Mouse (Mus musculus): ENCODE data around the gene Trim66. TPM values are rescaled to one million over a fixed set of nuclear protein-coding genes. Genes with fewer than 3 reads are reported as not detected.
A peak's percentile ranks its signal among the peaks of the same experiment; 100 is the strongest.

Trim66 gene
- polyA plus RNA-seq, 1 experiment from 2014 or later = 0.40 TPM

DNA sequence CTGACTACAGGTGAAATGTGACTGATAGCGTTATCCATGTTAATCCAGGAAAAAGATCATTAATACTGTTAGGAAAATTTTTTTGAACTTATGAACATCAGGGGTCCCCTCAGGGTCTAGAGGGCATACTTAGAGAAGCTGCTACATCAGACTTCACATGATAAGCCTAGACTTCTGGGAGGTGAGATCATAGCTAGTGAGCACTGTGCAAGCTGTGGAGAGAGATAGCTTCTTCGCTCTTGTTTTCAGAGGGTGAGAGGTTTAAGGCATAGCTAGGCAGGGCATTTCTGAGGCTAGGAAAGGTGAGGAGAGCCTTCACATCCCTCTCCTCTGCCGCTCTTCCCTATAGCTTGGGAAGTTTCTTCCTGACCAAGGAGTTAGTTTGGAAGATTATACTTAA is 3.9 kb upstream of the Trim66 start:
- Histone ChIP-seq H3K9me3 (ENCODE audit: control insufficient read depth, low read length) (no peaks in the 10 kb centered on the region), H3K9ac (ENCODE audit: low read length) (no peak overlapping the region), H3K4me2 (no peak overlapping the region), H3K4me3 (ENCODE audit: low read depth, low read length) (no peak overlapping the region), H3K27ac (ENCODE audit: low read depth, low read length) (no peak overlapping the region), H3K4me1 (ENCODE audit: control insufficient read depth, insufficient read depth, low read length) (peaks cover 7% of the 10 kb centered on the region; the same call in 1 of the 2 replicates), H3K27me3 (ENCODE audit: control insufficient read depth, insufficient read depth, low read length) (no peaks in the 10 kb centered on the region), H3K36me3 (ENCODE audit: control insufficient read depth, insufficient read depth, low read length) (no peaks in the 10 kb centered on the region)
- DNase-seq (ENCODE audit: low spot score, missing footprints) (peak; percentile 37), ATAC-seq (ENCODE audit: low FRiP score) (no peak)
- WGBS = 90% methylated on average over 3 of the region's 3 CpGs

DNA sequence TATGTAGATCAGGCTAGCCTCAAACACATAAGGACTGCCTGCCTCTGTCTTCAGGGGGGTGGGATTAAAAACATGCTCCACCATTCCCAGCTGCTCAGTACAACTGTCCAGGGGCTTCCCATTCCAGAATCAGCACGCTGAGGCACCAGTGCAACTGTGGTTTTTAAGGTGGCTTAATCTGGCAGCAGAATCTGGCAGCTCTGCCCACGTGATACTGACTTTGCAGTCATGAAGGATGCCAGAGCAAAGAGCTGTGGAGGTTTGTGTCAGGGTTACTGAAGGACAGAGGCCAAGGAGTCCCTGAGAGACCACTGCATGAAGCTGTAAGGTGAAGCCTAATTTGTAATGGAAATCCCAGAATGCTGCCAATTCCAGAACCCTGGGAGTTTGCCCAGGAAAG is 2.9 kb upstream of the Trim66 start:
- Histone ChIP-seq H3K36me3 (ENCODE audit: control insufficient read depth, insufficient read depth, low read length) (no peaks in the 10 kb centered on the region), H3K4me1 (ENCODE audit: control insufficient read depth, insufficient read depth, low read length) (peaks cover 7% of the 10 kb centered on the region; the same call in 1 of the 2 replicates), H3K9me3 (ENCODE audit: control insufficient read depth, low read length) (no peaks in the 10 kb centered on the region), H3K4me2 (no peak overlapping the region), H3K4me3 (ENCODE audit: low read depth, low read length) (no peak overlapping the region), H3K9ac (ENCODE audit: low read length) (no peak overlapping the region), H3K27me3 (ENCODE audit: control insufficient read depth, insufficient read depth, low read length) (no peaks in the 10 kb centered on the region), H3K27ac (ENCODE audit: low read depth, low read length) (no peak overlapping the region)
- no peak for DNase-seq (ENCODE audit: low spot score, missing footprints)
- no peak for ATAC-seq (ENCODE audit: low FRiP score)
- WGBS = 87% methylated on average over 2 of the region's 2 CpGs

DNA sequence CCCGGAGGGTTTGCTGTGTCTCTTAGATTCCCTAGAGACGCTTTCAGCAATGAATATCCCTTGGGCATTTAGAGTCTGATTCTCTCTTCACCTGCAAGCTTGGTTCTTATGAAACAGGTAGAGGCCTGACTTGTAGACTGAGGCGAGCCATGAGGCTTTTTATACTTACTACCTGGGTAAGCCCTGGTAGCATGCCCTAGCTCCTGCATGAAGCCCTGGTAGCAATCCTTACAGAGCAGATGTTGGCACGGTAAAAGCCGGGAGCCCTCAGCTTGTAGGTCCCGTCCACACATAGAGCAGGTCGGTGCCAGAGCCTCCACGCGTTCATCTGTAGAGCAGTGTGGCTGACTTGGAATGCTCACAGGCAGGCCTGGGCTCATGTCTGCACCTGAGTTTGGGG is 362 bp downstream of the Trim66 start:
- 30% methylated on average over 9 of the region's 9 CpGs for WGBS
- H3K9ac ChIP-seq (ENCODE audit: low read length) = no peak overlapping the region
- H3K27ac ChIP-seq (ENCODE audit: low read depth, low read length) = no peak overlapping the region
- DNase-seq (ENCODE audit: low spot score, missing footprints) (peak; percentile 84), ATAC-seq (ENCODE audit: low FRiP score) (0 out of 2 replicates have a peak, but pooled peaks have one; percentile 14)
- no peaks in the 10 kb centered on the region for H3K27me3 ChIP-seq (ENCODE audit: control insufficient read depth, insufficient read depth, low read length)
- H3K4me2 ChIP-seq = 0 out of 2 replicates have a peak overlapping the region, but pooled peaks have one; percentile 7
- no peaks in the 10 kb centered on the region for H3K9me3 ChIP-seq (ENCODE audit: control insufficient read depth, low read length)
- no peaks in the 10 kb centered on the region for H3K36me3 ChIP-seq (ENCODE audit: control insufficient read depth, insufficient read depth, low read length)
- H3K4me1 ChIP-seq (ENCODE audit: control insufficient read depth, insufficient read depth, low read length) = peaks cover 7% of the 10 kb centered on the region; the same call in 1 of the 2 replicates
- no peak overlapping the region for H3K4me3 ChIP-seq (ENCODE audit: low read depth, low read length)

DNA sequence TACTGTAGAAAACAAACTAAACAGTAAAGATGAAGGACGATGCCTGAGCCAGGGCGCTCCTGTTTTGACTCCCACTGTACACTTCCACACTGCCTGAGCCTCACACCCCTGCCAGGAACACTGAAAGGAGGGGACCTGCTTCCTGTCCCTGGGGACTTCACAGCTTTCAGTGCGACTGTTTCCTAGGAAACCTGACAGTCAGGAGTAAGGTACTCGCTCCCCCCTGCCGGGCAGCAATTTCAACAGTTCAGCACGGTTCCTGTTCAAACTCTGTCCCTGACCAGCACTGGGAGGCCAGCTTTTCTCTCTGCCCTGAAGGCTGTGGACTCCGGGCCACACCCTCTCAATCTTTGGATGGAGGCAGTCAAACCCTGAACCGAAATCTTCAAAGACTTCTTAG is 815 bp downstream of the Trim66 start:
- Histone ChIP-seq H3K4me2 (0 out of 2 replicates have a peak overlapping the region, but pooled peaks have one; percentile 7), H3K4me3 (ENCODE audit: low read depth, low read length) (no peak overlapping the region), H3K36me3 (ENCODE audit: control insufficient read depth, insufficient read depth, low read length) (no peaks in the 10 kb centered on the region), H3K27me3 (ENCODE audit: control insufficient read depth, insufficient read depth, low read length) (no peaks in the 10 kb centered on the region), H3K27ac (ENCODE audit: low read depth, low read length) (no peak overlapping the region), H3K4me1 (ENCODE audit: control insufficient read depth, insufficient read depth, low read length) (peaks cover 7% of the 10 kb centered on the region; the same call in 1 of the 2 replicates), H3K9ac (ENCODE audit: low read length) (0 out of 2 replicates have a peak overlapping the region, but pooled peaks have one; percentile 1), H3K9me3 (ENCODE audit: control insufficient read depth, low read length) (no peaks in the 10 kb centered on the region)
- 3% methylated on average over 8 of the region's 8 CpGs for WGBS
- peak; percentile 86 for DNase-seq (ENCODE audit: low spot score, missing footprints)
- ATAC-seq (ENCODE audit: low FRiP score) = peak; percentile 74

DNA sequence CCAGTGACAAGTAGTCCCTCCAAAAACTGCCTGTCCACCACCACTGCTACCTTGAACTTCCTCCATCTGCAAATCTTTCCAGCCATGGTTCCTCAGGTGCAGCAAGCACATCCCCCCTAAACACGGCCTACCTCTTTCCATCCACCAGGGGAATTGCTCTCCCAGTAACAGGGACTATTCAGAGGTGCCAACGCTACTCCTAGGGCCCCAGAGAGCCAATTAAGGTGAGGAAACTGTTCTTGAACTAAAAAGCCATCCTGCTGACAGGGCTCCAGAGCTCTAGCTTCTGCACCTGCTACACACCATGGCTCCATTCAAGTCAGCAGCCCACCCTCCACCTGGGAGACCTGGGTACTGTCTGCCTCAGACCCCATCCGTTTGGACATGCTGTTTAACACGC is 10.4 kb downstream of the Trim66 start:
- Histone ChIP-seq H3K4me1 (ENCODE audit: control insufficient read depth, insufficient read depth, low read length) (peaks cover 14% of the 10 kb centered on the region), H3K4me2 (no peak overlapping the region), H3K27ac (ENCODE audit: low read depth, low read length) (no peak overlapping the region), H3K27me3 (ENCODE audit: control insufficient read depth, insufficient read depth, low read length) (peaks cover 2% of the 10 kb centered on the region; the same call in 1 of the 2 replicates), H3K4me3 (ENCODE audit: low read depth, low read length) (no peak overlapping the region), H3K36me3 (ENCODE audit: control insufficient read depth, insufficient read depth, low read length) (no peaks in the 10 kb centered on the region), H3K9ac (ENCODE audit: low read length) (no peak overlapping the region), H3K9me3 (ENCODE audit: control insufficient read depth, low read length) (no peaks in the 10 kb centered on the region)
- 61% methylated on average over 4 of the region's 4 CpGs for WGBS
- DNase-seq (ENCODE audit: low spot score, missing footprints) = no peak
- ATAC-seq (ENCODE audit: low FRiP score) = no peak

DNA sequence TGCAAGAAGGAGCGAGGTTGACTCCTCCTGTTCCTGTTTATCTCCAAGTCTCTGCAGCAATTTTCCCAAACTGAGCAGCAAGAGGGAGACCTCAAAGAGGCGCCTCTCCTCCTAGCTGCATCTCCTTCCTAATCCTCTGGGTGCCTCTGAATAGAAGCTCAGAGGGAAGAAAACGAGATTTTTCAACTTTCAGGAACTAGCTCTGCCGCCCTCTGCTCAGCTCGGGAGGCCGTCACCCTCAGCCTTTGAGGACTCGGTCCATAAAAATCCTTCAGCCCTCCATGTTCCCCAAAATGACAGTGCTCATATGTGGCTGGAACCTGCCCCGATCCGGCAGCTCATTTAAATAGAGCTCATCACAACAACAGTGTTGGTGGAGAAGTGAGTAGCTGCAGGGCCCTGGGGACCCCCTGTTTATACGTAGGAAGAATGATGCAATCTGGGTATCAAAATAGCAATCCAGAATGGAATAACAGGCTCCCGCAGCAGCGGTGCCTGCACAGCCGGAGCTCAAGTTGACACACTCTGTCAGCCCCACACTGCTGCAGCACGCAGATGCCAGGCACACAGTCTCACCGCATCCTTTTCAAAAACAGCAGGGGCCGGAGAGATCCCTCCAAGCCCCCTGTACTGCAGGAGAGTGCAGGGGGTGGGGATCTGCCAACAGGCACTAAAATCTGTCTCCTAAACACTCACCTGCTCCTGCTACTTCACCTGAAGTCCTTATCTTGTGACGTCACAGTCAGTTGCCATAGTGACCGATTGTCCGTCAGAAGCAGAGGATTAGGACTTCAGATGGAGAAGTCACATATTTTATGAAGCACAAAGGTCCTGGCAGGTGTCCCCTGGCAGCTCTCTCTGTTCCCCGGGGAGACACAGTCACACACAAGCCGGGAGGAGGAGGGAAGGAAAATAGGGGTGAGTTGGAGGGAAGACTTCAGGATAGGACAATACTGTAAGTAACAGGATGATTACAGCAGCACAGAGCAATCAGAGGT is 14.3 kb downstream of the Trim66 start:
- peak overlapping the region; percentile 44 for H3K9ac ChIP-seq (ENCODE audit: low read length)
- whole genome bisulfite sequencing = 4% methylated on average over 21 of the region's 21 CpGs
- no peak overlapping the region for H3K27ac ChIP-seq (ENCODE audit: low read depth, low read length)

DNA sequence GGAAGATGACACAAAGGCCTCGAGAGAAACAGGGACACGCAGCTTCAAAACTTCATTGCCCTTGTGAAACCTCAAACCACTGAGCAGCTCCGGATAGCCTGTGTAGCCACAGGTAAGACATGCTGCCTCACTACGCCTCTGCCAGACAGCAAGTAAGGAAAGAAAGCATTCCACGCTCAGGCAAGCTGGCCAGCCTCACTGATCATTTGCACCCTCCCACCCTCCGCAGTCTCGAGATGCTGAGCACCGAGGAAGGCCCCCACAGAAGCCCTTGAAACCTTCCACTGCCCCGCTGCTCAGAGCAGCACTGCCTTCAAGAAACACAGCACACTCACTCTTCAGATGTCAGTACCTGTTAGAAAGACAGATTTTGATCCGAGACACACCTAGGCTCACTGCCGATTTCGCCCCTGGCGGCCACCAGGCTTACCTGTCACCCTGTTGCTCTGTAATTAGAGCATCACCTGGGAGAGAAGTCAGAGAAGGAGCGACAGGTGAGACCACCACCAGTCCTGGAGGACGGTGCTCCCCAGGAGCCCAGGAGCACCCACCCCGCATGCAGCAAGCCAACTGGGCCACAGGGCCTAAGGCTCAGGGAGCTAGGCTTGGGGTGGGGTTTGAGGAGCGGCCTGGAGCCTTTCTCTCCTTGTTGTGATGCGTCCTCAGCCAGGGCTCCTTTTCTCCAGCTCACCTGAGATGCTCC is 15.2 kb downstream of the Trim66 start:
- no peak for DNase-seq (ENCODE audit: low spot score, missing footprints)
- Histone ChIP-seq H3K9ac (ENCODE audit: low read length) (peak overlapping the region; percentile 44; the same call in 1 of the 2 replicates), H3K36me3 (ENCODE audit: control insufficient read depth, insufficient read depth, low read length) (no peaks in the 10 kb centered on the region), H3K9me3 (ENCODE audit: control insufficient read depth, low read length) (no peaks in the 10 kb centered on the region), H3K4me3 (ENCODE audit: low read depth, low read length) (no peak overlapping the region), H3K27me3 (ENCODE audit: control insufficient read depth, insufficient read depth, low read length) (peaks cover 2% of the 10 kb centered on the region; the same call in 1 of the 2 replicates), H3K4me2 (peak overlapping the region; percentile 39; the same call in 1 of the 2 replicates), H3K4me1 (ENCODE audit: control insufficient read depth, insufficient read depth, low read length) (peaks cover 14% of the 10 kb centered on the region), H3K27ac (ENCODE audit: low read depth, low read length) (no peak overlapping the region)
- 60% methylated on average over 18 of the region's 18 CpGs for WGBS
- no peak for ATAC-seq (ENCODE audit: low FRiP score)

More for the DNA sequence above, 14.3 kb downstream of the Trim66 start:
- DNase-seq (ENCODE audit: low spot score, missing footprints) = peak; percentile 86
- Histone ChIP-seq H3K27me3 (ENCODE audit: control insufficient read depth, insufficient read depth, low read length) (peaks cover 2% of the 10 kb centered on the region; the same call in 1 of the 2 replicates), H3K4me2 (peak overlapping the region; percentile 39), H3K36me3 (ENCODE audit: control insufficient read depth, insufficient read depth, low read length) (no peaks in the 10 kb centered on the region), H3K4me3 (ENCODE audit: low read depth, low read length) (peak overlapping the region; percentile 13), H3K4me1 (ENCODE audit: control insufficient read depth, insufficient read depth, low read length) (peaks cover 14% of the 10 kb centered on the region), H3K9me3 (ENCODE audit: control insufficient read depth, low read length) (no peaks in the 10 kb centered on the region)
- ATAC-seq (ENCODE audit: low FRiP score) = peak; percentile 72

DNA sequence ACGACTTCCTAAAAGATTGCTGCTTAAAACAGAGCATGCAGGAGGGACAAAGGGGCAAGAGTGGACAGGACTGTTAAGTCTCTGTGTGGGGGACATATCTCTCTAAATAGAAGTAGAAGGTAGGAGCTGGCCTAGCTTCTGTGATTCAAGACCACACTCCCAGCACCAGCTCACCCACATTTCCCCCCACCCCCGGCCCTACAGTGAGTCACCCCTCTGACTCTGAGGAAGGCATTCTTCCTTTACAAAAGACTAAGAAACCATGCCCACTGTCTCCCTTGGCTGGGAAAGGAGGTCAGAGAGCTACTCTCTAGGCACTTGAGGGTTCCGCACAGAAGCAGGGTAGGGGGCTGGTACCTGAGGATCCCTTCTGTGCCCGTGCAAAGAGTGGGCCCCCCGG is 23.7 kb downstream of the Trim66 start:
- H3K4me2 ChIP-seq = no peak overlapping the region
- no peak overlapping the region for H3K4me3 ChIP-seq (ENCODE audit: low read depth, low read length)
- H3K36me3 ChIP-seq (ENCODE audit: control insufficient read depth, insufficient read depth, low read length) = no peaks in the 10 kb centered on the region
- DNase-seq (ENCODE audit: low spot score, missing footprints) (peak; percentile 26), ATAC-seq (ENCODE audit: low FRiP score) (no peak)
- H3K9me3 ChIP-seq (ENCODE audit: control insufficient read depth, low read length) = no peaks in the 10 kb centered on the region
- H3K4me1 ChIP-seq (ENCODE audit: control insufficient read depth, insufficient read depth, low read length) = no peaks in the 10 kb centered on the region
- WGBS = 72% methylated on average over 5 of the region's 5 CpGs
- no peaks in the 10 kb centered on the region for H3K27me3 ChIP-seq (ENCODE audit: control insufficient read depth, insufficient read depth, low read length)
- H3K9ac ChIP-seq (ENCODE audit: low read length) = no peak overlapping the region
- H3K27ac ChIP-seq (ENCODE audit: low read depth, low read length) = no peak overlapping the region
